Mouse (Mus musculus) gastrocnemius, postnatal 36 days (tissue): Measurements from ENCODE around the gene Erich6b. TPM values are rescaled to one million over a fixed set of nuclear protein-coding genes. Genes with fewer than 3 reads are reported as not detected.

Experiments used
- DNase-seq, 2 experiments: peaks; one replicate each; pipeline ENCODE4 v3.0.0; 2022
- intact Hi-C: fragments of 180-260 bp; cut with DNase I; formaldehyde crosslinking; loops from one replicate; pipeline ENCODE4 v1.15.1; 2025
- long read RNA-seq, 2 experiments: library from polyadenylated mRNA; stranded (forward); transcript quantifications; one replicate each; pipeline ENCODE4 v2.0.0; 2021
- total RNA-seq, 2 experiments: library from RNA; stranded (reverse); gene quantifications; 2 replicates each; pipeline ENCODE4 v1.2.3; 2021

Erich6b gene
- total RNA-seq: not detected
- long read RNA-seq, experiment 1: 0 reads
- long read RNA-seq, experiment 2: 0 reads

DNA sequence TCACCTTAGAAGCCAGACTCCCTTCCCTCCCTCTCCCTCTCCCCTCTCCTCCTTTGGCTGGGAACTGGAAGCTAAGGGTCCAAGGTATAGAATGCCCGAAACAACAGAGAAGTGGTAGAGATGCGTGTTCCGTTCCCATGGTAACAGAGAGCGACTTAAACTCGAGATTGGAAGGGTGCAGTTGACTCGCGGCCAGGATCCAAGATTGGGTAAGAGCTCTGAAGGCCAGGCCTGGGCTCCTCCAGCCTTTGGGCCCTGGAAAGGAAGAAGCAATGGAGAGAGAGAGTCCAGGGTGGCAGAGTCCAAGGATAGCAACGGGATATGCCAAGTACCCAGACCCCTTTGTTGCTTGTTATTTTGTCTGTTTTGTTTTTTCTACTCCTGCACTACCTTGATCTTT is at the start of gene Erich6b:
Gene Erich6b, plus strand, starts transcription at position 180 of the 400 bp plus-strand sequence.
- intact Hi-C loops: loop anchor here (10.0 kb wide), 1 partner anchor 297 kb away; no protein-coding TSS in a partner anchor
- no peak for DNase-seq

DNA sequence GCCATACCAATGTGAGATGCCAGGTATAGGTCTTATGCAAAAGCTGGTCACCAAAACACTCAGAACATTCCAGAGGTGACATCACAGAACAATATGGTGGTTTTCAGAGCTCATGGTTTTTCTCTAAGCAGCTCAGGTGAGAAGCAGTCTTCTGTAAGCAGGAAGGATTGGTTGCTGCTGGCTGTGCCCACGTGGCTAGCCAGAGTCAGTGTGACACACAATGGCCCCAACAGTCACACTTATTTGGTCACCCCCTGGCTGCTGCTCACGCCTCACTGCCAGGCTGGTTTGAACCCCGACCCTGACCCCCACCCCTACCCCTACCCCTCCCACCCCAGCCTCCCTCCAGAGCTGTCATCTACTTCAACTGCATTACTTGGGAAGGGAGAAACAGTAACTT is 49.1 kb upstream of the Erich6b start, which contains the start of gene Spert:
Gene Spert, minus strand, starts transcription at position 139 of the 400 bp plus-strand sequence.
- no peak for DNase-seq
- intact Hi-C loops: no loop called here

DNA sequence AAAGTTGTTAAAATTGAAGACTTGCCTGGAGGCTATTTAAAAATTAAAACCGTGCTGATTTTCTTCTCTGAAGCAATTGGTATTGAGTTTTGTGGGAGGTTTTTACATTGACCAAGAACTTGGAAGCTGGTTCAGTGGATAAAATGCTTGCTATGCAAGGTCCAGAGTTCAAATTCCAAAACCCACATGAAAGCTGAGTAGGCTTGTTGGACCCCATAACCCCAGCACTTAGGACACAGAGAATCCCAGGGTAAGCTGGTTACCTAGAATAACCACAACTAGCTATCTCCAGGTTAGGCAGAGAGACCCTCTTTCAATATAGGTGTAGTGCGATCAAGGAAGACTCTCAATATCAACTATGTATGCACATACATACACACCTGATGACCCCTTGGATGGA is 32.9 kb upstream of the Erich6b start:
- DNase-seq: no peak
- intact Hi-C loops: no loop called here

DNA sequence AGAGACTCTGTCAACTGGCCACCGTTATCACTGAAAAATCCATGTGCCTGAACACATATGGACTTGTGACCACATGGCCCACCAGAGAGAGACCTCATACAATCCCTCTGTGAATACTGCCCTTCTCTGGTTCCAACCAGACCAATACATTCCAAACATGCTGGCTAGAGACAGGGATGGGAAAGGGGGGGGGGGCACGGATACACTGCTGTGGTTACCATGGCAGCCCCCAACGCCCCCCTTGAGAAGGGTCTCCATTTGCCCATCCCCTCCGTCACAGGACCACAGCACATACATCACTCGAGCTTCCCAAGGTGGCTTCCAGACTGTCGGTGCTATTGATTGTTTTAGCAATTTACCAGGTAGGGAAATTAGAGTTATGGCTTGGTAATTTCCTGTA is 25.7 kb upstream of the Erich6b start:
- DNase-seq: no peak
- intact Hi-C loops: no loop called here

DNA sequence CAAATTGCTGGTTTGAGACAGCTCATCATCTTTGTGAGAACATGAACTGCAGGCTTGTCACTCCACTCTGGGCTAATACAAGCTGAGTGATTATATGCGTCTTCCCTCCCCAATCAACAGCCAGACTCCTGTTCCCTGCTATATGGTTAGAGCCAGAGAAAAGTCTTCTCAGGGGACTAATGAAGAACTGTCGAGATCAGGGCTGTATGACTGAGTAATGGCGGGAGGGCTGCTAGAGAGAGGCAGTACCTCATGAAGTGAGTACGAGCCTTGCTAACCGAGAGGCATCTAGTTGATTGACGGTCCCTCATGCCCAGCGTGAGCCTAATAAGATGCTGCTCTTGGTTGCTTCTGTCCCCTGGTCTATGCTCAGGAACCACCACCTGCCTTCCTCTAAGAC is 19.1 kb upstream of the Erich6b start:
- intact Hi-C loops: no loop called here
- DNase-seq: no peak

DNA sequence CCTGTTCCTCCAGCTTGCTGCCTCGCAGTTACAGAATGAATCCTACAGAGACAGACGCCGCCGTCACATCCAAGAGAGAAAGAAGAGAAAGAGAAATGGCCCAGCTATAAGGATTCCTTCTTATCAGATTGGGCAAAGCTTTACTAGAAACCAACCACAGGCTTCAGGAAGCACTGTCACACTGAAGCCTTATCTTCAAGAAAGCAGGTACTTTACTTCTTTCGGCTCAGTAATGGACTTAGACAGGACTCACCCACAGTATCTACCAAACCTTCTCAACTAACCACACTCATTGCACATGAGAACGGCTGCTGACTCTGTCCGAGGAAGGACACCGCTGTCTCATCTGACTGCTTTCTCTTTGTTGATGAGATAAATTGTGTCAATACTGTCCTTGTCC is 13.2 kb upstream of the Erich6b start:
- intact Hi-C loops: no loop called here

DNA sequence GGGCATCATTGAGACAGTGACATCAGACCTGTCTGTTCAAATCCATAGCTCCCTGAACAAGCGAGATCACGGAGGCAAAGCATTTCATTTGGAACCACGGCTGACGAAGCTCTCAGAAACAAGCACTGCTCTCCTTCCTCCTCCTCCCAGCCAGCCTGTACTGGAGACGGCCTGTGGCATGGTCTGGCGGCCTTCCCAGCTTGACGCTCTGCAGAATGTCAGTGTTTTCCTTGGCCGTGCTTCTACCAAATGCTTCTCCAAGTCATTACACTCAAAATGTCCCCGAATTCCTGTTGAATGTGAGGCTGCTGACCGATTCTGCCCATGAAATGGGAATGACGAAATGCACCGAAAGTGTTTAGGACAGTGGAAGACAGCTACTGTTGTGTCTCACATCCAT is 6.7 kb upstream of the Erich6b start:
- intact Hi-C loops: no loop called here
- no peak for DNase-seq

More for the DNA sequence above, 13.2 kb upstream of the Erich6b start:
- no peak for DNase-seq

DNA sequence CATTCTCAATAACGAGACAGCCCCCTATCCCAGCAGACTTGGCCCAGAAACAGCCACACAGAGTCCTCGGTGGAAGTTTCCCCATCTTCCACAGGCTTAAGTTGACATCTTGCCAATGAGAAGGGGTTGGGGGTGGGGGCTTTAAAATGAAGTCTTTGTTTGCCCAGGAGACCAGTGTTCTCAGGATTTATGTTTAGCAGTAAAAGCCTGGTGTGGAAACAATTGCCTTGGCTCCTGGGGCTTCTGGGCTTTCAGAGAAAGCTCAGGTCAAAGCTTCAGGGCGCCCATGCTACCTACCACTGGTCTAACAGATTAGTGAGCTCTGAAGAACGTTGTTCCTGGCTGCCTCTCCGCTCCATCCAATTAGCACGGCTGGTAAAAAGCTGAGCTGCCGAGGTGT is 6.0 kb upstream of the Erich6b start:
- intact Hi-C loops: no loop called here
- no peak for DNase-seq

DNA sequence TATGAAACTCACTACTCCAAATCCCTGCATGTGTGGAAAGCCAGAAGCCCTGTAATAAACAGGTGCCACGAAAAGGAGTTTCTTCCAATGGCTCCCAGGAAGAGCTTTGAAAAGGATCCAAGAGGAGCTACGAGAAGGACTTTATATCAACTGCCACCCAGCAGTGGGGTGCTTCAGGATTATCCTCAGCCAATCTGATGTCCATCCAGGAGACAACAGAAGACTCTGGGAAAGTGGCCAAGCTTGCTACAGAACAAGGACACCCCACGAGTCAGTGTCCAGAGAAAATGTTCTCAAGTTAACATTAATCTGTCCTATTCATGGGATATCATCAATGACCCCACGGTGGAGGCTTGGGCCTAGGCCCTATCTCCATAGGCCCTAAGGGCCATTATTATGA is 4.4 kb upstream of the Erich6b start:
- intact Hi-C loops: no loop called here
- DNase-seq: no peak

DNA sequence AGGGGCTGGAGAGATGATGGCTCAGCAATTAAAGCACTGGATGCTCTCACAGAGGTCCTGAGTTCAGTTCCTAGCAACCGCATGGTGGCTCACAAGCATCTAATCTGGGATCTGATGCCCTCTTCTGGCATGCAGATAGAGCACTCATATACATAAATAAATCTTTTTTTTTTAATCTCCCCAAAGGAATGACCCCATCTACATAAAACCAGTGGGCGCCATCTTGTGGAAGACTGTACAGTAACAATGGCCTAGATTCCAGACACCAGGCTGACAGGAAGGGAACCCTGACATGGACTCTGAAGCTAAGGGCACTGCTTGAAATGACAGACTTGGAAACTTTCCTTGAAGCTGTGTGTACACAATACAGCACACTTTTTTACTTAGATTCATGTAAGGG is 1.2 kb upstream of the Erich6b start:
- intact Hi-C loops: loop anchor here (10.0 kb wide), 1 partner anchor 296 kb away; no protein-coding TSS in a partner anchor
- DNase-seq: no peak

DNA sequence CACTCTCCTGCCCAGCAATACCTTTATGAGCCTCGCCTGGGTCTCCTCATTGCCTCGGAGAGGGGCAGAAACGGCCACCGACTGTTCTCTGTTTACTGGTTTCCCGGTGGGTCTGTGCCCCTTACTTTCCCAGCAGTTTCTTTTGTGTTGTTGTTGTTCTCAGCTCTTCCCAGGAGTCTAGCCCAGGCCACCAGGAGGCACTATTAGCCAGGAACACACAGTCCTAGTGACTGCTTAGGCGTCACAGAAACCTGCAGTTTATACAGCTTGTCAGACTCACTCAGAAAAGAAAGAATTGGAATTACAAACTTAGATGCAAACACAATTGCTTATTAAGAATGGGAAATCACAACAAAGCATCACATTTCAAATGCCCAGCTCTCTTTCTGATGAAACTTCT is 690 bp upstream of the Erich6b start:
- intact Hi-C loops: loop anchor here (10.0 kb wide), 1 partner anchor 297 kb away; no protein-coding TSS in a partner anchor

DNA sequence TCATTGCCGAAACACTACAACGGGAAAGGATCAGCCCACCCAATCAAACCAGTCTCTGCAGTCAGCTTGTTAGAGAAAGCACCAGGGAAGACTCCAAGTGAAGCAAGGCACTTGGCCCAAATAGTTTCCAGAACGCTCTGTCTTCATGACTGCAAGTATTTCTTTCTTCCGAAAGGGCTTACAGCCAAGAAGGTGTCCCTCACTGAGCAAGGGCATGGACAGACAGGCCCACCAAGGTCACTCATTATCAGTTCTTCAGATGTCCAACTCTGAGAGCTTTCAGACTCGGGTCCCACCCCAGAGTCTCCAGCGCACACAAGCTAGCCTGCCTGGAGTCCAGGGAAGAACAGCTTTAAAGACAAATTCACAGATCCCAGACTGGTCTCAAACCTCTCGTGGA is 3.4 kb downstream of the Erich6b start:
- intact Hi-C loops: loop anchor here (10.0 kb wide), 1 partner anchor 301 kb away; no protein-coding TSS in a partner anchor
- no peak for DNase-seq

More for the DNA sequence above, 690 bp upstream of the Erich6b start:
- DNase-seq: no peak

DNA sequence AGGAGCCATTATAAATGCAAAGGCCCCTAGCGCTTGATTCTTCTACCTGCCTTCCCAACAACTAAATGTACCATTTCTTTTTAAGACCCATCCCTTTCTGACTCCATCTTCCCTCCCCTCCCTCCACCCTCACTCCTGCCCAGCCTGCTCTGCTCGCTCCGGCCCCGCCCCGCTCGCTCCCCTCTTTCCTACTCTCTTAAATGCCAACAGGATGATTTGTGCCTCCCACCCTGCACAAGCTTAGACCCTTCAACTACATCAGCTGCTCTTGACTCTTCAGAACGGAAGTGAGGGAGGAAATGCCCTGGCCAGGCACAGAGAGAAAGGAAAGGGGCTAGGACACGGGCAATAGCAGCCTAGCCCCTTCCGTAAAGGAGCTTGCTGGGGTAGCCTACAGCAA is 4.0 kb downstream of the Erich6b start:
- intact Hi-C loops: loop anchor here (10.0 kb wide), 1 partner anchor 301 kb away; no protein-coding TSS in a partner anchor
- no peak for DNase-seq

DNA sequence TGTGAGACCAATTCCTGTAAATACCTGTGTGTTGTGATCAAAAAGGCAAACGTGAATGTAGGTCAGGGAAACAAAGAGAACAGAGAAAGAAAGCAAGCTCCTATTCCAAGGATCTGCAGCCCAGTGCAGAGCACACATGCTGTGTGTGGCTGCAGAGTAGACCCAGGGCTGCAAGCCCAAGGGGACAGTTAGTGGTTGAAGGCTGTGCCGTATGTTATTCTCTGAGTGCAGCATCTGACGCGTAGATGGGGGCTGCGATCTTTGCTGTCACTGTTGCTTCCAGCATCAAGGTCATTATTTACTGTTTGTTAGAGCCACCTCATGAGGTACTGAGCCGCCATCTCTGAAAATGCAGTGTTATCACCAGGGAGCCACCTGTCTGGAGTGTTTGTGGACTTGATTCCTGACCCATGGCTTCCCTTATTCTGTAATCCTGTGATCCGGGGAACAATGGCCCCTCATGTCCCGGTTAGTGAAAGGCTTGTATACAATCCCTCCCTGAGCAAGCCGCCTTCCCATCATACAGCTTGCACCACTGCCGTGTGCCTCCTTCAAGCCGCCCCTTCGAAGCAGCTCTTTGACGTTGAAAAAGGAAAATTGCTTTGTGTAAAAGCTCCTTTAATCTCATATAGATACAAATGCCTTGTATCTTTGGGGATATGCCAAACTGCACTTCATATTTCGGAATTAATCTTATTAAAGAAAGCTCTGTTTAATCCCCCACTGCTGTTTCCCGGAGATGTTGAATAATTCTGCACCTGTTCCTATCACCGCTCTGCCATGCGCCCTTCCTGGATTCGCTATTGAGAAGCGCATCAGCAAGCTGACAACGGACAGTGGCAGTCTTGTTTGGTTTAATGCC is 5.1 kb downstream of the Erich6b start:
- intact Hi-C loops: loop anchor here (10.0 kb wide), 1 partner anchor 302 kb away; no protein-coding TSS in a partner anchor
- DNase-seq: no peak

DNA sequence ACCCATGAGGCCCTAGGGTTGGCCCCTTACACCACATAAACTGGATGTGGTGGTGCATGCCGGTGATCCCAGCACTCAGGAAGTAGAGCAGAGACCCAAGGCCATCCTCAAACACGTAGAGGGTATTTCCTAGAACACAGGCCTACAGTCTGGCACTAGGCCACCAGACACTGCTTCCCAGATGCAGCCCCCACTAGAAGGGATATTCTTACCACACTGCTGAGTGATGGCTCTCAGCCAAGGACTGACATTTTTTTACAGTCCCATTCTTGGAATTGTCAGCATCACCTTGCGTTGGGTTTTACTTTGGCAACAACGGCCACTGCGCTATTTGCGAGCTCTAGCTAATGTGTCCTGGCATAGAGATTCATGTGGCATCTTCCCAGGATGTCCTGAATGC is 18.9 kb downstream of the Erich6b start:
- intact Hi-C loops: no loop called here
- DNase-seq: no peak

DNA sequence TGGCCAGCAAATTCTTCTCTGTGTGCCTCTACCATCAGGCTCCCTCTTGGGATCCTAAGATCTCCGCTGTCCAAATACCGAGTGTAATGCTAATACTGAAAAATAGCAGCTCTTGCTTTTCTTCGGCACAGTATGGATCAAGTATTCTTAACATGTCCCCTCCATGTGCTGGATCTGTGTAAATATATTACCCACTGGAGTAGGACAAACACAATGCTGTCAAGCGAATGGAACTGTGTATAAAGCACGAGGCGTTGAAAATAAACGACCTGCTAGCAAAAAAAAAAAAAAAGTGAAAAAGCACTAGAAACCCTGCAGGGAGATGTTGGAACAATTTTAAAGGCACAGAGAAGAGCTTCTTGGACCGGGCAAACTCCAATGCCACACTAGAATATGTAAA is 19.5 kb downstream of the Erich6b start:
- intact Hi-C loops: no loop called here
- no peak for DNase-seq

DNA sequence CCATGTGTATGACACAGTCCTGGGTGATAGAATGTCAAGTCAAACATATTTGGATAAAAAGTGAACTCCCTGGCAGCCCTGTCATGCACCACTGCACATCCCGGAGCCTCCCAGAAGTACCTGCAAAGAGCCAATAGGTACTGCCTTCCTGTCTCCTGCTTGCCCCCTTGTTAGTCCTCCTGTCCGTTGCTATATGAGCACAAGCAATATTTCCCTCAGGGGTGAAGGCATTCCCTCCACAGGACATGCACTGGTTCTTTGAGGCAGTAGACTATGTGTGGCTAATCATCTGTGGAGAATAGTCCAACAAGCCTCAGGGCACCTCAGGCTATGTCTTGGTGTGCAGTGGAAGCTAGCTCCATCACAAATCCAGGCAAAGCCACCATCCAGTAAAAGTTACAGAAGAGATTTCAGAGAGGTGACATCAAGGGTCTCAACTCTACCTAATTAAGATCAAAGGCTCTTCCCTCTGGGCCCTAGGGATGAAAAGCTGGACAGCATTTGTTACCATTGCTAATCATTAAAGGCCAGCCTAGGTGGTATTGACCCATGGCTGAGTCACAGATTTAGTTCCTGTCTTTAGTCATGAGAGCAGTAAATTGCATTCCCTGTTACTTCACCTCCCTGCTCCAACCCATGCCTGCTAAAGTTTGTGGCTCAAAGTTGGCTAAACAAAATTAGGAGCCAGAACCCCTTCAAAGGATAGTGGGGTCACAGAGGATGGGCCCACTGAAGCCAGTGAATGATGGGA is 23.5 kb downstream of the Erich6b start:
- no peak for DNase-seq
- intact Hi-C loops: no loop called here

DNA sequence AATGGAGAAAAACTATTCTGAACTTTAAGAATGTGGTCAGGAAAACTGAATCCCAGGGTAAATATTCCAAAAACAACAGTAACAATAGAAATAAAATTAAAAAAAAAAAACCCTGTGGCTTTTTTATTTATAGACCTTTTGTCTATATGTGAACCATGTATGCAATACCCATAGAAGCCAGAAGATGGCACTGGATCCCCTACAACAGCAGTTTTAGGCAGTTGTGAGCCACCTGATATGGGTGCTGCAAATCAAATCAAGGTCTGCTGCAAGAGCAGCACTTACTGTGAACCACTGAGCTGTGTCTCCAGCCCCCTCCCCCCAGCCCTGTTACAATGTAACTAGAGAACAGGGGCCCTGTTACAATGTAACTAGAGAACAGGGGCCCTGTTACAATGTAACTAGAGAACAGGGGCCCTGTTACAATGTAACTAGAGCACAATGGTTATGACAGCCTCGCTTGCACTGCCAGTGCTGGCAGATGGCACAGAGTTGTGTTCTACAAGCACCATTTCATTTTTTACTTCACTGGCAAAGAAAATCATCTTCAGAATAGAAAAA is 27.1 kb downstream of the Erich6b start:
- intact Hi-C loops: no loop called here
- no peak for DNase-seq

DNA sequence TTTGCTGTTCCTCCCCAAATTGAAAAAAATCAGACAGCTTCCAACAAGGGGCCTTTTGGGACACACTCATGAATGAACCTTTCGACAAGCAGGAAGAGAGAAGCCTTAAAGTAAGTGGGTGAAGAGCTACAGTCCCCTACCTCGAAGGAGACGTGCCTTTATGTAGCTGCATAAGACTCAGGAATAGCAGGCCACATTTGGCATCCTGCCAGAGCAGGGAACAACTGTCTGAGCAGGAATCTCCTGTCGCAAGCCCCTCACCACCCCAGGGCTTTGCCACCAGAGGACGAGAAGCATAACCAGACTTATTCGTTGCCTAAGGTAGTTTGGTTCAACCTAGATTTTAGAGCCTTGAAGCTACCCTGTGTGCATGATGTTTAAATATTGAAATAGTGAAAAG is 34.3 kb downstream of the Erich6b start:
- no peak for DNase-seq

DNA sequence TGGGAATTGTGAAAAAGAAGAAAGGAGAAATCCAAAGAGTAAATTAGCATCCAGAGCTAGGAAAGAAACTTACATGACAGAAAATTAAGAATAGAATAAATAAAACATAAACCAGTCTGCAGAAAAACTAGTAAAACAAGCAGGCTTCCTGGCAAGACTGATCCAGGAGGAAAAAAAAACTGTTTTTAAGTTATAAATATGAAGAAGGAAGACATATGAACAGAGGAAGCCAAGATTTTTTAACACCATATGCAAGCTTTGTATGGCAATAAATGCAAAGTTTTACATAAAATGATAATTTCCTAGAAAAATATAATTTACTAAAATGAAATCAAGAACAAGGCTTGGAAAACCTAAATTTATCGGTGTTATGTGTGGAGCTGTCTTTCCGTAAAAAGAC is 48.4 kb downstream of the Erich6b start:
- DNase-seq: no peak
- intact Hi-C loops: no loop called here

More for the DNA sequence above, 34.3 kb downstream of the Erich6b start:
- intact Hi-C loops: no loop called here

DNA sequence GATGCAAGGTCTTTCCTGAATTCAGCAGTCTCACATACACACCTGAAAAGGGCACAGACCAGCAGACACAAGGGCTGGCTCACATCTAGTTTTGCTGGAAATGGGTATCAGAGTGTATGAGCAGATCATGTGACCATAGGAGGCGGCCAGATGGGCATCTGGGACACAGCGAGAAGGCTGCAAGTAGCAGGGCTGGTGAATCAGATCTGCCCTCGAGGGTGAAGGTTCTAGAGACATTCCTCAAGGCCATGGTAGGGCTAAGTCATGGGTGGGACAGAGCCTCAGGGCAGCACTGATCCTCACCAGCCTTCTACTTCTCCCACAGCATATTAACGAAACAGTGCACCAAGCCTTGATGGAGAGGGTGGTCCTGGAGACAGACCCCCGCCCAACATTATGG is 54.0 kb downstream of the Erich6b start:
- no peak for DNase-seq
- intact Hi-C loops: no loop called here
